Mouse (Mus musculus) MEL (cell line): ENCODE data around the gene Elfn1.
A peak's percentile ranks its signal among the peaks of the same experiment; 100 is the strongest.

Experiments used
- CTCF ChIP-seq, 3 experiments: IDR thresholded peaks in 2 of 3; conservative IDR thresholded peaks in 1 of 3; 2 replicates each; pipeline ENCODE4 v1.5.1; 2011 to 2012; ENCODE audit warnings: low read length in 3 of 3, low read depth in 2 of 3, mild to moderate bottlenecking in 2 of 3, improper control_type of control experiment in 1 of 3, inconsistent platforms in 1 of 3, mixed read lengths in 1 of 3, moderate library complexity in 1 of 3; ENCODE audit not compliant: control insufficient read depth in 1 of 3, insufficient read depth in 1 of 3, poor library complexity in 1 of 3, severe bottlenecking in 1 of 3
- MAX ChIP-seq: IDR thresholded peaks from 2 replicates; pipeline ENCODE4 v1.6.1; 2011; ENCODE audit warnings: low read length, improper control_type of control experiment
- MAZ ChIP-seq: IDR thresholded peaks from 2 replicates; pipeline ENCODE4 v1.6.1; 2012; ENCODE audit warnings: low read depth, mild to moderate bottlenecking, inconsistent platforms, low read length, improper control_type of control experiment
- TCF12 ChIP-seq: IDR thresholded peaks from 2 replicates; pipeline ENCODE4 v1.6.1; 2014; ENCODE audit warnings: low read depth, mild to moderate bottlenecking, inconsistent platforms, low read length, improper control_type of control experiment, moderate library complexity
- USF1 ChIP-seq: IDR thresholded peaks from 2 replicates; pipeline ENCODE4 v1.6.1; 2014; ENCODE audit warnings: low read depth, mild to moderate bottlenecking, inconsistent platforms, low read length, improper control_type of control experiment, moderate library complexity

DNA sequence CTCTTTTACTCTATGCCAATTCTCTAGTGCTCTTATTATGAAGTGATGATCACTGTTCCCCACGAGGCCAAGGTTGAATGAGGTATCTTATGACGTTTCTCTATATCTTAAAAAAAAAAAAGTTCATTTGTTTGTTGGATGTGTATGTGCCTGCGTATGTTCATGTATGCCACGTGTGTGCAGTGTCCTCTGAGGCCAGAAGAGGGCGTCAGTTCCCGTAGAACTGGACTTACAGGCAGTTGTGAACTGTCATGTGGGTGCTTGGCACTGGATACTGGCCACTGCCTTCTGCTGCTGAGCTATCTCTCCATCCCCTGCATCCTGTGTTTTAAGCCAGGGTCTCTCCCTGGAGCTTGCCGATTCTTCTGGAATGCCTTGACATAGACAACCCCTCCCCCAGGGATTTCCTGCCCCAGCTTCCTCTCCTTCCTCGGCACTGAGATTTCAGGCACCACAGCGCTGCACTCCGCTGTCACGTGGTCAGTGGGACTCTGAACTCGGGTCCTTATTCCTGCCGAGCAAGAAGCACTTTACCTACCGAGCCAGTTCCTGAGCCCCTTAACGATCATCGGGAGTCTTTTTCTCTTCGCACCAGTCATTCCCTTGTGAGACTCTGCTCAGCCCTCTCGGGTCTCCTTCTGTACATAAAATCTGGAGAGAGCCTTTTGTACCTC is 77.5 kb downstream of the Elfn1 start:
- peak in 2 of 3 experiments; percentile 7 to 13; a peak in 1 of 6 replicates for TF ChIP-seq CTCF (IDR thresholded peaks at IDR 0.05 in 2 of 3, conservative IDR thresholded peaks at IDR 0.05 in 1 of 3; ENCODE audit: control insufficient read depth in 1 of 3, insufficient read depth in 1 of 3, low read depth in 2 of 3, low read length in 3 of 3, poor library complexity in 1 of 3, severe bottlenecking in 1 of 3)
- no peak for TF ChIP-seq TCF12
- no peak for TF ChIP-seq USF1
- TF ChIP-seq MAX, result no peak
- TF ChIP-seq MAZ, result no peak
